Mouse (Mus musculus) olfactory bulb, adult 2 months (tissue): ENCODE measurements around the gene Ric8a. TPM values are rescaled to one million over a fixed set of nuclear protein-coding genes. Genes with fewer than 3 reads are reported as not detected.

Source experiments
- H3K27ac ChIP-seq: fragments of 200-500 bp; 2 replicates; pipeline ENCODE4 v1.5.1; 2012; ENCODE audit warnings: low read depth, low read length; ENCODE audit not compliant: insufficient read depth
- H3K4me1 ChIP-seq: fragments of 200-500 bp; 2 replicates; pipeline ENCODE4 v1.6.1; 2012; ENCODE audit warnings: low read length; ENCODE audit not compliant: control insufficient read depth, insufficient read depth
- H3K4me3 ChIP-seq: fragments of 200-500 bp; 2 replicates; pipeline ENCODE4 v1.5.1; 2012; ENCODE audit warnings: mild to moderate bottlenecking, low read depth, low read length, moderate library complexity; ENCODE audit not compliant: insufficient read depth
- CTCF ChIP-seq: fragments of 200-500 bp; IDR thresholded peaks from 2 replicates; pipeline ENCODE4 v1.5.1; 2012; ENCODE audit warnings: low read depth, mild to moderate bottlenecking, low read length, moderate library complexity; ENCODE audit not compliant: insufficient read depth
- POLR2A ChIP-seq: fragments of 200-500 bp; IDR thresholded peaks from 2 replicates; pipeline ENCODE4 v1.6.1; 2012; ENCODE audit warnings: mild to moderate bottlenecking, low read depth, low read length, moderate library complexity; ENCODE audit not compliant: insufficient read depth
- WGBS: fragments of 180-500 bp; shearing (Covaris S2); methylation state at CpG from one replicate; pipeline ENCODE4 v1.1.7; 2018; 5-methylcytosine and 5-hydroxymethylcytosine counted together
- polyA plus RNA-seq: library from polyadenylated mRNA; stranded (reverse); fragments of >200 nt; gene quantifications from 2 replicates; pipeline ENCODE4 v1.2.4, GENCODE M21; 2012; ENCODE audit warnings: low replicate concordance; ENCODE audit not compliant: missing spikeins, insufficient read depth, insufficient read length

The Ric8a gene
- not detected in 2 replicates for polyA plus RNA-seq

DNA sequence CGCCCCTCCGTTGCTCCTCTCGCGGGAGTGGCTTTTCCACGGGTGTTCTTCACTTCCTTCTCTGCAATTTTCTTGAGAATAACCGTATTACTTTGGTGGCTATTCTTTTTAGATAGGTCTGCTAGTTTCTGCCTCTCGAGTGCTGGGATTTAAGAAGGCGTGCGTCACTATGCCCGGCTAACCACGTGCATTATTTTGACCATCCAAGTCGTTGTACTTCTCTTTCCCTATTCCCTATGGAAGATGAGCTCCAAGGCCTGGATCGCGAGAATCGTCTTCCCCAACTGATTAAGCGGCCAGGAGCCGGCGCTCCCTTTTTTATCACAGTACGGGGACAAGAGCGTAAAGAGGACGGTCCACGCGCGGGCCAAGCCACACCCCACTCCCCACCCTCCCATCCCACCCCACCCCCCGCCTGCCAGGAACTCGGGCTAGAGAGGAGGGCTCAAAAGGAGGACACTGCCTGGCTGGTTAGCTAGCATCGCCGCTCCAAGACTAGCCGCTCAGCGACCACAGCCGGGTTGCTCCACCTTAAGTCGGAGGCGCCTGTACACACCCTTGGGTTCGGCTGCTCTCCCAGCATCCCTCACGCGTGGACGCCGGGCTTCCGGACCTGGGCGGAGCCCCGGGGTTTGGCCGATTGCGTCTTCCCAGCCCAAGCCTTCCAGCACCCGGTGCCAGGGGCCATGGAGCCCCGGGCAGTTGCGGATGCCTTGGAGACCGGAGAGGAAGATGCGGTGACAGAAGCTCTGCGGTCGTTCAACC is at the start of gene Ric8a:
Ric8a (plus strand) TSS at position 173 of the 765 bp plus-strand sequence.
- under 1% methylated on average over 50 of the region's 50 CpGs for WGBS
- H3K4me3 ChIP-seq, result peak within 1 kb of the TSS; percentile 71
- no peak for TF ChIP-seq CTCF
- peak; percentile 64 for TF ChIP-seq POLR2A
- H3K4me1 ChIP-seq, result peaks cover 32% of the 10 kb centered on the region
- peak within 1 kb of the TSS; percentile 68 for H3K27ac ChIP-seq

DNA sequence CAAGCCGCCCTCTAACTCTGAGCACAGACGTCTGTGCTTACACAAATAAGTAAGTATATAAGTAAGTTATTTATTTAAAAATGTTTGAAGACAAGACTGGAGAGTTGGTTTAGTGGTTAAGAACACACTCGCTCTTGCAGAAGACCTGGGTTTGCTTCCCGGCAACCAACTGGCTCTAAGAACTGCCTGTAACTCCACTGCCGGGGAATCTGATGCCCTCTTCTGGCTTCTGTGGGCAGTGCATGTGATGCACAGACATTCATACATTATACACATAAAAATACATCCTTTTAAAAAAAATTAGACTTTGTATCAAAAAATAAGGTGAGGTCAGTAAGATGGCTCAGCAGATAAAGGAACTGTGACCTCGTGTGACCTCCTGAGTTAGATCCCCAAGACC is 46.3 kb upstream of the Ric8a start:
- Histone ChIP-seq H3K4me3 (no peak overlapping the region), H3K4me1 (no peaks in the 10 kb centered on the region), H3K27ac (no peak overlapping the region)
- WGBS, result 89% methylated on average over 6 of the region's 6 CpGs
- no peak for TF ChIP-seq POLR2A
- TF ChIP-seq CTCF, result no peak

DNA sequence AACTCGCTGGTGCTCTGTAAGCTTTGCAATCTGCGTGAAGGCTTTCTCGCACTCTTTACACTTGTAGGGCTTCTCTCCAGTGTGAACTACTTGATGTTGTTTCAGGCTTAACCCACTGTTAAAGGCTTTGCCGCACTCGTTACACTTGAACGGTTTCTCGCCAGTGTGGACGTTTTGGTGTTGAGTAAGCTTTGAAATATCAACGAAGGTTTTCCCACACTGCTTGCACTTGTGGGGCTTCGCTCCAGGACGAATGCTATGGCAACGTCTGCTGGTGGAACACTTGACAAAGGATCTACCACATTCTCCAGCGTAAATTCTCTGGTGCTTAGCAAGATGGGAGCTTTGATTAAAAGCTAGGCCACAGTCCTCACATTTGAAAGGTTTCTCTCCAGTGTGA is 45.0 kb upstream of the Ric8a start:
- no peak for TF ChIP-seq CTCF
- no peak for TF ChIP-seq POLR2A
- Histone ChIP-seq H3K4me3 (no peak overlapping the region), H3K27ac (no peak overlapping the region), H3K4me1 (no peaks in the 10 kb centered on the region)
- WGBS, result 48% methylated on average over 13 of the region's 13 CpGs

DNA sequence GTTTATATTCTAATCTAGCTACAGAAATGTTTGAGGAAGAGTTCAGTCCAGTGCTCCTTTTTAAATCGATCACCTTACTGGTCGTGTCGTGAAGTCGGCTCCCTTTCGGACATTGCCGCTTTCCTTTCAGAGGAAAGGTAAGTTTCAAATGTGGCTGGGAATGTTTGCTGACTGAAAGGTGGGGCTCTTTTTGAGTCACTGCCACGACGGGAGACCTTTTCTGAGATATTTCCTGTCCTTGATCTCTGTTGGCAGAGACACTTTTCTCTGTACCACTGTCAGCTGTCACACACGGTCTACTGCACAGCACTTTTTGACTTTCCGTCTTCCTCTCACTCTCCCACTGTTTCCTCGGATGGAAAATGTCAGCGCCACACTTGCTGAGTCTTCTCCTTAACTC is 43.9 kb upstream of the Ric8a start:
- H3K27ac ChIP-seq, result no peak overlapping the region
- no peak for TF ChIP-seq POLR2A
- TF ChIP-seq CTCF, result no peak
- no peak overlapping the region for H3K4me3 ChIP-seq
- no peaks in the 10 kb centered on the region for H3K4me1 ChIP-seq
- WGBS, result 91% methylated on average over 12 of the region's 12 CpGs

DNA sequence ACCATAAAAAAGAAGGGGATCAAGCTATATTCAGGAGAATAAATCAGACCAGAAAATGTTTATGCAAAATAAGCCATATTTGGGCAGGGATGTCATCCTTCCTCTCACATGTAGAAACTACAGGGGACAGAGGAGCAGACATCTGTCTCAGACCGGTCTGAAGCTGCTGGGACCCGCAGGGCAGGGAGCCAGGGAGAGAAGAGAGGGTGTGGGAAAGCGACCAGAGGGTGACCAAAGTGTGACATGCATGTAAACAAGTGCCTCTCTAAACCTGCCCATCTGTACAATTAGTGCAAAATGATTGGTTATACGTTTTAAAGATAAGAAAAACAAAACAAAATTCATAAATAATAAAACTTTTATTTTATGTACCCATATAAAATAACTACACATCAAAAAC is 36.6 kb upstream of the Ric8a start:
- WGBS, result 53% methylated on average over 4 of the region's 4 CpGs
- TF ChIP-seq CTCF (no peak), POLR2A (no peak)
- no peak overlapping the region for H3K27ac ChIP-seq
- no peak overlapping the region for H3K4me3 ChIP-seq
- peaks cover 8% of the 10 kb centered on the region for H3K4me1 ChIP-seq

DNA sequence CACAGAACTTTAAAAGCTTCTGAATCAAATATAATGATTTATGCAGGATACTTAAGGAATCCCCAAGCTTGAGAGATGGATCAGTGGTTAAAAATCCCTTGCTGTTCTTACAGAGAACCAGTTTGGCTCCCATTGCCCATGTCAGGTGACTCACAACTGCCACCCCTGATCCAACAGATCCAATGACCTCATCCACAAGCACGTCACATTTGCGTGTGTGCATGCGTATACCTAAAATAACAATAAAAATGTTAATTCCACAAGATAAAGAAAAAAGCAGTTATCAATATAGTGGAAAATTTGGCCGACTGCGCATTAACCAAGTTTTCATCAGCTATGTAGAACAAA is 35.5 kb upstream of the Ric8a start:
- Histone ChIP-seq H3K27ac (peak overlapping the region; percentile 56; the same call in 1 of the 2 replicates), H3K4me3 (peak overlapping the region; percentile 76), H3K4me1 (peaks cover 8% of the 10 kb centered on the region)
- no peak for TF ChIP-seq CTCF
- no peak for TF ChIP-seq POLR2A
- WGBS, result 22% methylated on average over 5 of the region's 5 CpGs

DNA sequence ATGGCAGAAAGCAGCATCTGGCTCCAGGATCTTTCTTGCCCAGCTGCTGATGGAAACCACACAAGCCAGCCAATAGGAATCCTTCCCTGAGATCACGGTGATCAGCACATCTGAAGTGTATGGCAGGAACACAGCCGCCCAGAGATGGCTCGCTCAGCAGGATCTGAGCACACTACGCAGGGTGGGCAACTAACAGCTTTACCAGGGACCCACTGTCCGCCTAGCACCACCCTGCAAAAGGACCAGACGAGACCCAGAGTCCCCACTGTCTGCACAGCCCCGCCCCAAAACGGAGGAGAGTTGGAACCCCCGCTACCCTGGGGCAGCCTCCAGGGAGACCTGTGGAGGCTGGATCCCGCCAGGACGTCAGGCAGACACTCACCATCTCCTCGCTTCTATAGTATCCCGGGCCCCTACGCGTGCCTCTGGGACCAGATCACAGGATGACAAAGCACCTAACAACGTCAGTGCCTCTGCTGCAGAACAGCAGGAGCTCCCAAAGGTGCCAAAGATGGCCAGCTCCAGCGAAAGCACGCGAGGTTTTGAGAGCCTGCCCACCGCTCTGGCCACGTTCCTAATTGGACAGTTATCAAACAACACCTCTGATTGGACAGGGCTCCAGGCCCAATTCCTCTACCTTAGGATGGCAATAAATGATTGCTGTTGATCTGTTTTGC is 35.0 kb upstream of the Ric8a start, which contains the start of gene Zfp941:
Zfp941 (minus strand) TSS at position 526 of the 677 bp plus-strand sequence.
- no peak for TF ChIP-seq CTCF
- TF ChIP-seq POLR2A, result peak; percentile 47; the same call in 1 of the 2 replicates
- WGBS, result 3% methylated on average over 21 of the region's 21 CpGs
- peak within 1 kb of the TSS; percentile 76 for H3K4me3 ChIP-seq
- H3K27ac ChIP-seq, result peak within 1 kb of the TSS; percentile 56
- H3K4me1 ChIP-seq, result peaks cover 8% of the 10 kb centered on the region

DNA sequence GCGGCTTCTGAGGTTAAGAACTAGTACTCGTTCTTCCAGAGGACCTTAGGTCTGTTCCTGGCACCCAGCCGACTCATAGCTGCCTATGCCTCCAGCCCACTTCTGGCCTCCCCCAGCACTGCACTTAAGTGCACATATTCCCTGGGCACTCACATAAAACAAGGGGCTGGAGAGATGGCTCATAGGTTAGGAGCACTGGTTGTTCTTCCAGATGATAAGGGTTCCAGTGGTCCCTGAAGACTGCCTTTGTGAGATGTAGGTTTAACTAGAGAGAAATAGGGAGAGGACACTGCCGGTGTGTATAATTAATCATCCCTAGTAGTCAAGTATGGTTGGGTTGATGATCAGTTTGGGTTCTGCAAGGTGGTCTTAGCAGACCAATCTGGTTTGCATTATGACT is 34.0 kb upstream of the Ric8a start:
- 92% methylated on average over 4 of the region's 4 CpGs for WGBS
- Histone ChIP-seq H3K4me1 (peaks cover 8% of the 10 kb centered on the region), H3K4me3 (no peak overlapping the region), H3K27ac (no peak overlapping the region)
- TF ChIP-seq POLR2A (no peak), CTCF (no peak)
